Mouse (Mus musculus): ENCODE measurements around the gene P3h2. TPM values are rescaled to one million over a fixed set of nuclear protein-coding genes. Genes with fewer than 3 reads are reported as not detected.

Gene P3h2
- polyA plus RNA-seq, 1 experiment from 2014 or later = 9.6 TPM

DNA sequence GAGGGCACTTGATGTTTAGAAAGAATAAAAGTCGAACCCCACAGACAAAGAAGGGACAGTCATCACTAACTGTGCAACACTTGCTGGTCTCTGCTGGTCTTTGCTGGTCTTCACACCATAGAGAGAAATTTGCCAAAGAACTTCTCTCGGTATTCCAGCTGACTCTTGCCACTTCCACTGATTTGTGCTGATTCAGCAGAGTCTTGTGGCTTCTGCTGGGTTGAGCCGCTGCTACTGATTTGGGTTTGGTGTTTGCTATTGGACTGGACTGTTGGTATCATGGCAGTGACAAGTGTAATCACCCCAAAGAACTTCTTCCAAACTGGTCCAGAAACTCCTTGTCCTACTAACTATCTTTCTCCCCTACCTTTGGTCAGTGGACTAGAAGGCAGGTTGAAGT lies 111.0 kb downstream of the P3h2 start:
- Histone ChIP-seq H3K27me3 (ENCODE audit: control insufficient read depth, insufficient read depth, low read length) (no peaks in the 10 kb centered on the region), H3K9me3 (ENCODE audit: control insufficient read depth, low read depth, low read length) (no peaks in the 10 kb centered on the region), H3K27ac (ENCODE audit: low read length) (no peak overlapping the region), H3K4me1 (ENCODE audit: control insufficient read depth, insufficient read depth, low read length) (no peaks in the 10 kb centered on the region), H3K36me3 (ENCODE audit: control insufficient read depth, insufficient read depth, low read length) (no peaks in the 10 kb centered on the region), H3K4me2 (replicated peaks; ENCODE audit: low read depth, low read length) (no peak overlapping the region), H3K9ac (replicated peaks; ENCODE audit: low read depth, low read length) (no peak overlapping the region), H3K4me3 (ENCODE audit: low read depth, low read length) (no peak overlapping the region)
- 82% methylated on average over 3 of the region's 3 CpGs for WGBS
- ATAC-seq (ENCODE audit: insufficient number of reproducible peaks, insufficient read depth, low FRiP score, low read depth) = no peak

DNA sequence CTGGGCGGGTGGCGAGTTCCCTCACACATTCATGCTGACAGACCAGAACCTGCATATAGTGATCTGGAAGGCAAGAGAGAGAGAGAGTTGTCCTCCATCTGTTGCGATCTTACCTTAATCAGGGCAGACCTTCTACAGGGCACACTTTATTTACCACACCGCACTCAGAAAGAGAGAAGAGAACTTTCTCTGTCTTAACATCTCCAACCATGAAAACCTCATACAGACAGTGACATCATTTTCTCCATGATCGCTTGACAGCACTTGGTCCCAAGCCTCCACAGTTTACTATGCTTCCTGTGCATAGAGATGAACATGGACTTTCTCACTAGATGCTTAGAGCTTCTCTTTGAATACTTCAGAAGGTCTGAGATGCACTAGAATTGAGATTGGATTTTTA lies 118.4 kb downstream of the P3h2 start:
- H3K36me3 ChIP-seq (ENCODE audit: control insufficient read depth, insufficient read depth, low read length) = no peaks in the 10 kb centered on the region
- H3K27me3 ChIP-seq (ENCODE audit: control insufficient read depth, insufficient read depth, low read length) = no peaks in the 10 kb centered on the region
- H3K9me3 ChIP-seq (ENCODE audit: control insufficient read depth, low read depth, low read length) = no peaks in the 10 kb centered on the region
- ATAC-seq (ENCODE audit: insufficient number of reproducible peaks, insufficient read depth, low FRiP score, low read depth) = no peak
- H3K4me3 ChIP-seq (ENCODE audit: low read depth, low read length) = no peak overlapping the region
- no peak overlapping the region for H3K9ac ChIP-seq (replicated peaks; ENCODE audit: low read depth, low read length)
- no peaks in the 10 kb centered on the region for H3K4me1 ChIP-seq (ENCODE audit: control insufficient read depth, insufficient read depth, low read length)
- H3K4me2 ChIP-seq (replicated peaks; ENCODE audit: low read depth, low read length) = no peak overlapping the region
- H3K27ac ChIP-seq (ENCODE audit: low read length) = no peak overlapping the region
- WGBS = 96% methylated on average over 5 of the region's 5 CpGs

- H3K4me1 ChIP-seq (ENCODE audit: control insufficient read depth, insufficient read depth, low read length) = no peaks in the 10 kb centered on the region
- H3K4me3 ChIP-seq (ENCODE audit: low read depth, low read length) = no peak overlapping the region
- no peaks in the 10 kb centered on the region for H3K27me3 ChIP-seq (ENCODE audit: control insufficient read depth, insufficient read depth, low read length)
- no peaks in the 10 kb centered on the region for H3K9me3 ChIP-seq (ENCODE audit: control insufficient read depth, low read depth, low read length)
- 40% methylated on average over 4 of the region's 4 CpGs for WGBS
- no peaks in the 10 kb centered on the region for H3K36me3 ChIP-seq (ENCODE audit: control insufficient read depth, insufficient read depth, low read length)
- no peak for ATAC-seq (ENCODE audit: insufficient number of reproducible peaks, insufficient read depth, low FRiP score, low read depth)
- no peak overlapping the region for H3K4me2 ChIP-seq (replicated peaks; ENCODE audit: low read depth, low read length)
- no peak overlapping the region for H3K9ac ChIP-seq (replicated peaks; ENCODE audit: low read depth, low read length)
- H3K27ac ChIP-seq (ENCODE audit: low read length) = no peak overlapping the region
Observed at GRCm38 (mm10) chr16:25983635-25984034, 121.9 kb downstream of the P3h2 start.

DNA sequence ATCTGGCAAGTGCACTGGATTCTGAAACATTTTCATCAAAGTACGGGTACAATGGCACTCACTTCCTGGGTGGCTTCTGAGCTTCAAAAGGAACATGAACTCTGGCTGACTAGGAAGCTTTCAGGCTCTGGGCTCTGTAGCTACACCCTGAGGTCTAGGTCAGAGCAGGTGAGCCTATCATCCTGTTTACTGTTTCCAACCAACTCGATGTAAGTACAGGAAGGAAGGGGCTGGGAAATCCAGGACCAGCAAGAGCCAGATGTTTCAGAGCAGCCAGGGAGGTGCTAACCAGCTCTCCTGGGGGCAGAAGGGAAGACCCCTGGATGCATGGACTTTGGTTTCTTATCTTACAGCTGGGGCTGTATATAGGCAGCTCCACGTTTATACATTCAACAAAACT lies 126.5 kb downstream of the P3h2 start:
- Histone ChIP-seq H3K4me3 (ENCODE audit: low read depth, low read length) (no peak overlapping the region), H3K9me3 (ENCODE audit: control insufficient read depth, low read depth, low read length) (no peaks in the 10 kb centered on the region), H3K4me1 (ENCODE audit: control insufficient read depth, insufficient read depth, low read length) (no peaks in the 10 kb centered on the region), H3K27me3 (ENCODE audit: control insufficient read depth, insufficient read depth, low read length) (no peaks in the 10 kb centered on the region), H3K4me2 (replicated peaks; ENCODE audit: low read depth, low read length) (no peak overlapping the region), H3K36me3 (ENCODE audit: control insufficient read depth, insufficient read depth, low read length) (no peaks in the 10 kb centered on the region), H3K9ac (replicated peaks; ENCODE audit: low read depth, low read length) (no peak overlapping the region), H3K27ac (ENCODE audit: low read length) (no peak overlapping the region)
- 52% methylated on average over 3 of the region's 3 CpGs for WGBS
- ATAC-seq (ENCODE audit: insufficient number of reproducible peaks, insufficient read depth, low FRiP score, low read depth) = no peak

GRCm38 (mm10) chr16:25977210-25977609 lies 128.4 kb downstream of the P3h2 start:
- Histone ChIP-seq H3K9me3 (ENCODE audit: control insufficient read depth, low read depth, low read length) (no peaks in the 10 kb centered on the region), H3K27ac (ENCODE audit: low read length) (no peak overlapping the region), H3K4me2 (replicated peaks; ENCODE audit: low read depth, low read length) (no peak overlapping the region), H3K9ac (replicated peaks; ENCODE audit: low read depth, low read length) (no peak overlapping the region), H3K4me1 (ENCODE audit: control insufficient read depth, insufficient read depth, low read length) (no peaks in the 10 kb centered on the region), H3K36me3 (ENCODE audit: control insufficient read depth, insufficient read depth, low read length) (0 out of 2 replicates have a peak, but pooled peaks cover under 1% of the 10 kb centered on the region), H3K27me3 (ENCODE audit: control insufficient read depth, insufficient read depth, low read length) (no peaks in the 10 kb centered on the region), H3K4me3 (ENCODE audit: low read depth, low read length) (no peak overlapping the region)
- 87% methylated on average over 2 of the region's 2 CpGs for WGBS
- no peak for ATAC-seq (ENCODE audit: insufficient number of reproducible peaks, insufficient read depth, low FRiP score, low read depth)

DNA sequence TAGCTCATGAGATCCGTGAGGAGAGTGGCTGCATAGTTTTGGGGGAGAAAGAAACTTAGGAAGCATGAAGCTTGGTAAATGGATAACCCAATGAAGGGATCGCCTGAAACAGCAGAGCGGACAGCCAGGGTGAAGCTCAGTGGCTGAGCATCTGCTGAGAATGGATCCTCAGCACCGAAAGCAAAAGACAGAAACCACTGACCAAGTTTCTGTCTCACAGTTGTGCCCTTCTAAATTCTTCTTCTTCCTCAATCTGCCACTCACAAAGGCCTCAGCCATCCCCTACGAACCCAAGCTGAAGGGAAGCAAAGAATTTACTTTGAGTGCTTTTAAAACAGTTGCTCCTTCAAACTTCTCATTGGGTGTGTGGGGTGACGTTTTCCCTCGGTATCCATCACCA lies 134.3 kb downstream of the P3h2 start:
- Histone ChIP-seq H3K4me2 (replicated peaks; ENCODE audit: low read depth, low read length) (no peak overlapping the region), H3K4me1 (ENCODE audit: control insufficient read depth, insufficient read depth, low read length) (no peaks in the 10 kb centered on the region), H3K9ac (replicated peaks; ENCODE audit: low read depth, low read length) (no peak overlapping the region), H3K27me3 (ENCODE audit: control insufficient read depth, insufficient read depth, low read length) (no peaks in the 10 kb centered on the region), H3K36me3 (ENCODE audit: control insufficient read depth, insufficient read depth, low read length) (peaks cover 4% of the 10 kb centered on the region; the same call in 1 of the 2 replicates), H3K4me3 (ENCODE audit: low read depth, low read length) (no peak overlapping the region), H3K27ac (ENCODE audit: low read length) (no peak overlapping the region), H3K9me3 (ENCODE audit: control insufficient read depth, low read depth, low read length) (no peaks in the 10 kb centered on the region)
- 83% methylated on average over 7 of the region's 7 CpGs for WGBS
- no peak for ATAC-seq (ENCODE audit: insufficient number of reproducible peaks, insufficient read depth, low FRiP score, low read depth)

DNA sequence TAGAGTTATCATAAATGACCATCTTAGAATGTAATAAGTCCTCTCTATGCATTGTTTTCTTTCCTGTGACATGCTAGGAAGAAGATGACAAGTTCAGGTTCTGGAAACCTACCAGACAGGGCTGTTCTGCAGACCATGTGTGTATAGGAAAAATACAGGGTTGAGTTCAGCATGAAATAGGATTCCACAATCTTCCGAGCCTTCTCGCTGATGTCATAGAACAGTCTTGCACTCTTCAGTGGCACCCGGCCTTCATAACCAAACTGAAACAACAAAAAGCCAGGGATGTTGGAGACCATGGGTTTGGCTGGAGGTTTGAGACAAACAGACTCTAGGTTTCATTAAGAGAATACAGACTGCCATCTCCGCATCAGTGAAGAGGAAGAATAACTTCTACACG lies 134.9 kb downstream of the P3h2 start:
- Histone ChIP-seq H3K4me3 (ENCODE audit: low read depth, low read length) (no peak overlapping the region), H3K4me2 (replicated peaks; ENCODE audit: low read depth, low read length) (no peak overlapping the region), H3K9me3 (ENCODE audit: control insufficient read depth, low read depth, low read length) (no peaks in the 10 kb centered on the region), H3K27me3 (ENCODE audit: control insufficient read depth, insufficient read depth, low read length) (no peaks in the 10 kb centered on the region), H3K9ac (replicated peaks; ENCODE audit: low read depth, low read length) (no peak overlapping the region), H3K27ac (ENCODE audit: low read length) (no peak overlapping the region), H3K36me3 (ENCODE audit: control insufficient read depth, insufficient read depth, low read length) (peaks cover 4% of the 10 kb centered on the region; the same call in 1 of the 2 replicates), H3K4me1 (ENCODE audit: control insufficient read depth, insufficient read depth, low read length) (no peaks in the 10 kb centered on the region)
- ATAC-seq (ENCODE audit: insufficient number of reproducible peaks, insufficient read depth, low FRiP score, low read depth) = no peak
- 94% methylated on average over 5 of the region's 5 CpGs for WGBS

GRCm38 (mm10) chr16:25970193-25970592 lies 135.4 kb downstream of the P3h2 start:
- no peak overlapping the region for H3K4me2 ChIP-seq (replicated peaks; ENCODE audit: low read depth, low read length)
- no peaks in the 10 kb centered on the region for H3K9me3 ChIP-seq (ENCODE audit: control insufficient read depth, low read depth, low read length)
- H3K27ac ChIP-seq (ENCODE audit: low read length) = no peak overlapping the region
- H3K36me3 ChIP-seq (ENCODE audit: control insufficient read depth, insufficient read depth, low read length) = peaks cover 4% of the 10 kb centered on the region; the same call in 1 of the 2 replicates
- no peak overlapping the region for H3K9ac ChIP-seq (replicated peaks; ENCODE audit: low read depth, low read length)
- H3K4me1 ChIP-seq (ENCODE audit: control insufficient read depth, insufficient read depth, low read length) = no peaks in the 10 kb centered on the region
- no peak overlapping the region for H3K4me3 ChIP-seq (ENCODE audit: low read depth, low read length)
- WGBS = 89% methylated on average over 6 of the region's 6 CpGs
- H3K27me3 ChIP-seq (ENCODE audit: control insufficient read depth, insufficient read depth, low read length) = no peaks in the 10 kb centered on the region
- no peak for ATAC-seq (ENCODE audit: insufficient number of reproducible peaks, insufficient read depth, low FRiP score, low read depth)

DNA sequence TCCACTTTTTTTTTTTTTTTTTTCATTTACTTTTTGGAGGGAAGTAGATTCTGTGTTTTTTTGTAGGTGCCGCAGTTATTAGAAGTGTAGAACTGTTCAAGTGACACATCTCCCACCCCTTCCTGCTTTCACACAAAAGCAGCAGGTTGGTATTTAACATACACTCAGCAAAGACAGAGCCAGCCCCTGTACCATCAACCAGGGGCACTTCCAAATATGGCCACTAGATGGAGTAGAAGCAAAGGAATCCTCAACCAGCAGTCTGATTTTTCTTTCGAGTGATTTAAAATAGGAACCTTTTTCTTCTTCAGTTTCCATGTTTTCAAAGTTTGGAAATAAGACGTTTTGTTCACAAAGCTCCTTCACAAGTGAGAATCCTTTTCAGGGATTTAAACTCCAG lies 138.3 kb downstream of the P3h2 start:
- no peaks in the 10 kb centered on the region for H3K27me3 ChIP-seq (ENCODE audit: control insufficient read depth, insufficient read depth, low read length)
- no peak overlapping the region for H3K4me2 ChIP-seq (replicated peaks; ENCODE audit: low read depth, low read length)
- 17% methylated on average over 3 of the region's 3 CpGs for WGBS
- no peak; the same call in 1 of the 2 replicates for ATAC-seq (ENCODE audit: insufficient number of reproducible peaks, insufficient read depth, low FRiP score, low read depth)
- no peak overlapping the region for H3K27ac ChIP-seq (ENCODE audit: low read length)
- no peak overlapping the region for H3K9ac ChIP-seq (replicated peaks; ENCODE audit: low read depth, low read length)
- H3K36me3 ChIP-seq (ENCODE audit: control insufficient read depth, insufficient read depth, low read length) = peaks cover 4% of the 10 kb centered on the region; the same call in 1 of the 2 replicates
- H3K4me1 ChIP-seq (ENCODE audit: control insufficient read depth, insufficient read depth, low read length) = no peaks in the 10 kb centered on the region
- H3K4me3 ChIP-seq (ENCODE audit: low read depth, low read length) = no peak overlapping the region
- no peaks in the 10 kb centered on the region for H3K9me3 ChIP-seq (ENCODE audit: control insufficient read depth, low read depth, low read length)
